Comparison of ENCODE assay signal across 8 mouse cellular contexts in the genomic region with DNA sequence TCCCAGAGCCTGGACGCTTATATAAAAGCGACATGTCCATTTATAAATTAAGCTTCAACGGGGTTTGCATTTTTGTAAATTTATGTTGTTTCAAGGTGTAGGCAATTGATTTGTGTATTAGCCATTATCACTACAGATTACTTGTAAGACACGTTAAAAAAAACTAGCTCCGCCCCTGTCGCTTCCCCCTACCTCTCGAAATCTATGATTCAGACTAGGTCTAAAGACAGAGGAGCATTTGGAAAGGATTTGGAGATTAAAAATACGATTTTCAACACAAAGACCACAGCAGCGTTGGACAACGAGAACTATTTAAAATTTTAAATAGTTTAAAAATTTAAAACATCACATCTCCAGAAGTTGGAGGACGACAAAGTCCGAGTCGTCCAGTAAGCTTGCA. TPM values are rescaled to one million over a fixed set of nuclear protein-coding genes. Genes with fewer than 3 reads are reported as not detected.
DNase-seq lines count a peak whose midpoint lies in the region; ATAC-seq and TF ChIP-seq lines count a peak whose summit lies in the region.

No protein-coding gene starts in this region.

- TF ChIP-seq POLR2A in cerebellum, adult 2 months (IDR thresholded peaks at IDR 0.05; ENCODE audit: borderline replicate concordance, insufficient read depth, low read length): no peak

- peak overlapping the region; percentile 95 for H3K4me3 ChIP-seq in cerebellum, adult 2 months (replicated peaks; ENCODE audit: insufficient read depth, low read depth, low read length)
- H3K4me3 ChIP-seq in liver, embryonic 13.5 days (replicated peaks): peak overlapping the region; percentile 58; the same call in 1 of the 2 replicates
- H3K4me3 ChIP-seq in stomach, postnatal 0 days (ENCODE audit: low read depth, low read length): peak overlapping the region; percentile 78

- DNase-seq in cerebellum, adult 2 months: no peak
- DNase-seq in cerebellum, postnatal 4 days (ENCODE audit: low spot score in 2 of 2): no peak
- peak; percentile 56 for DNase-seq in retina, embryonic 14.5 days (ENCODE audit: low spot score)
- no peak for DNase-seq in retina, postnatal 1 day
- no peak for DNase-seq in liver, embryonic 13.5 days
- no peak for DNase-seq in stomach, postnatal 0 days (ENCODE audit: low spot score)
- DNase-seq in gastrocnemius, postnatal 36 days: no peak
- DNase-seq in kidney, postnatal 36 days: no peak

- peak overlapping the region; percentile 94 for H3K27ac ChIP-seq in cerebellum, adult 2 months (ENCODE audit: insufficient read depth, low read length)
- H3K27ac ChIP-seq in liver, embryonic 13.5 days: no peak overlapping the region
- peak overlapping the region; percentile 96 for H3K27ac ChIP-seq in stomach, postnatal 0 days (replicated peaks)

- intact Hi-C loops in gastrocnemius, postnatal 36 days (cut with DNase I): no loop called here

- 4% methylated on average over 13 of the region's 13 CpGs for WGBS in cerebellum, adult 2 months
- WGBS in liver, embryonic 13.5 days (ENCODE audit: insufficient replicate concordance): 5% methylated on average over 13 of the region's 13 CpGs
- WGBS in stomach, postnatal 0 days: 2% methylated on average over 13 of the region's 13 CpGs

- no peaks in the 10 kb centered on the region for H3K36me3 ChIP-seq in liver, embryonic 13.5 days
- no peaks in the 10 kb centered on the region for H3K36me3 ChIP-seq in stomach, postnatal 0 days (ENCODE audit: control insufficient read depth, insufficient read depth, low read length)

- no peaks in the 10 kb centered on the region for H3K27me3 ChIP-seq in cerebellum, adult 2 months (ENCODE audit: control insufficient read depth, insufficient read depth, low read length)
- H3K27me3 ChIP-seq in liver, embryonic 13.5 days: peaks cover 62% of the 10 kb centered on the region
- H3K27me3 ChIP-seq in stomach, postnatal 0 days (ENCODE audit: control insufficient read depth, insufficient read depth, low read length): no peaks in the 10 kb centered on the region

- ATAC-seq in liver, embryonic 13.5 days (ENCODE audit: low read depth): no peak
- no peak for ATAC-seq in stomach, postnatal 0 days (ENCODE audit: low FRiP score, low TSS enrichment)

- no peak for TF ChIP-seq EP300 in stomach, postnatal 0 days (optimal IDR thresholded peaks at IDR 0.05)

- H3K9me3 ChIP-seq in liver, embryonic 13.5 days (replicated peaks): no peaks in the 10 kb centered on the region
- 0 out of 2 replicates have a peak, but pooled peaks cover 2% of the 10 kb centered on the region for H3K9me3 ChIP-seq in stomach, postnatal 0 days (ENCODE audit: control insufficient read depth, low read length)

- H3K9ac ChIP-seq in liver, embryonic 13.5 days: no peak overlapping the region
- H3K9ac ChIP-seq in stomach, postnatal 0 days (ENCODE audit: low read length): peak overlapping the region; percentile 72

- no peak for TF ChIP-seq CTCF in cerebellum, adult 2 months (IDR thresholded peaks at IDR 0.05; ENCODE audit: borderline replicate concordance, insufficient read depth, low read depth, low read length)
- TF ChIP-seq CTCF in stomach, postnatal 0 days (IDR thresholded peaks at IDR 0.05; ENCODE audit: low read depth): no peak

- peak overlapping the region; percentile 61 for H3K4me2 ChIP-seq in liver, embryonic 13.5 days
- peak overlapping the region; percentile 75 for H3K4me2 ChIP-seq in stomach, postnatal 0 days (replicated peaks; ENCODE audit: low read depth)

- H3K4me1 ChIP-seq in cerebellum, adult 2 months (ENCODE audit: control insufficient read depth, insufficient read depth, low read length): no peaks in the 10 kb centered on the region; the same call in 1 of the 2 replicates
- no peaks in the 10 kb centered on the region for H3K4me1 ChIP-seq in liver, embryonic 13.5 days (replicated peaks)
- H3K4me1 ChIP-seq in stomach, postnatal 0 days (replicated peaks; ENCODE audit: control insufficient read depth, insufficient read depth): no peaks in the 10 kb centered on the region

RNA-seq across cellular contexts. Expression of a gene that starts 0.8 kb away (rescaled TPM):
- 106 and 120 TPM in 2 replicates for polyA plus RNA-seq in cerebellum, adult 2 months (2012; rRNA removed)
- 0.84 and 1.2 TPM in 2 replicates for polyA plus RNA-seq in liver, embryonic 13.5 days (2015; fragmentation: Nextera tagmentation; extraction: Ambion mirVana)
- 8.6 and 9.4 TPM in 2 replicates for polyA plus RNA-seq in stomach, postnatal 0 days (2015; fragmentation: Nextera tagmentation; extraction: Ambion mirVana)
- total RNA-seq in gastrocnemius, postnatal 36 days (2021): 1 to 10 TPM; 3.4 to 4.3 TPM

Comparison
In these comparisons a context has a peak if more than half of its experiments do, and no peak if none do; other contexts are left out.
1. RNA of a gene that starts 0.8 kb away (polyA plus RNA-seq): 106 to 120 TPM in cerebellum, adult 2 months; 8.6 to 9.4 TPM in stomach, postnatal 0 days and 0.84 to 1.2 TPM in liver, embryonic 13.5 days; every median in the first group is over 10 times any median in the second.
2. Peak in every context shown above with its lines, with median percentiles within 50 percentile points of each other: H3K4me3 ChIP-seq.